Mouse (Mus musculus): ENCODE data around the gene Thsd4. TPM values are rescaled to one million over a fixed set of nuclear protein-coding genes. Genes with fewer than 3 reads are reported as not detected.

Gene Thsd4
- total RNA-seq, 2 experiments from 2014 or later = 4.3 to 5.6 TPM

GRCm38 (mm10) chr9:60458468-60458962 lies 63.3 kb downstream of the Thsd4 start:
- peak in 1 of 2 experiments; percentile 8 for DNase-seq (ENCODE audit: low spot score in 2 of 2)

- peak in 1 of 2 experiments; percentile 21 for DNase-seq (ENCODE audit: low spot score in 2 of 2)
These were observed 64.3 kb downstream of the Thsd4 start for GRCm38 (mm10) chr9:60457359-60458210.

- DNase-seq (ENCODE audit: low spot score in 2 of 2) = peak; percentile 17 to 29
These were observed 65.2 kb downstream of the Thsd4 start for GRCm38 (mm10) chr9:60456651-60457050.

- no peak for DNase-seq (ENCODE audit: low spot score in 2 of 2)
These were observed 67.3 kb downstream of the Thsd4 start for GRCm38 (mm10) chr9:60454406-60455076.

DNA sequence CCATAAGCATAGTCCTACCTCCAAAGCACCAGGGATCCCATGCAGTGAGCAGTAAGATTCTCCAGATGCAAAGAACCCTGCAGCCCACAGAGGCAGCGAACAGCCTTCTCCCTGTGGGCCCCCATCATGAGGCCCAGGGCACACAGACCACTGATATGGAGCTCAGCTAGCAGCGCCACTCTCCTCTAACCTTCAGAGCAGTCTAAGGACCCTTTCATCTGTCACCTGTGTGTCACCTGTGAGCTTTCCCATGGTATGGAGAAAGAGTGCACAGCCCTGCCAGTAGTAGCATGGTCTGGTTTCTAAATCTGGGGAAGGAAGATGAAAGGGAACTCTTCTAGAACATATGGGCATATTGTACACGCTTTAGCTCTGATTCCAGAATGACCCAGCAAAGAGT lies 72.3 kb downstream of the Thsd4 start:
- no peak for DNase-seq (ENCODE audit: low spot score in 2 of 2)

GRCm38 (mm10) chr9:60445821-60446220 lies 76.0 kb downstream of the Thsd4 start:
- no peak for DNase-seq (ENCODE audit: low spot score in 2 of 2)

GRCm38 (mm10) chr9:60441274-60441902 lies 80.5 kb downstream of the Thsd4 start:
- DNase-seq (ENCODE audit: low spot score in 2 of 2) = no peak

- DNase-seq (ENCODE audit: low spot score in 2 of 2) = no peak
These were observed 81.3 kb downstream of the Thsd4 start for GRCm38 (mm10) chr9:60440506-60440905.

DNA sequence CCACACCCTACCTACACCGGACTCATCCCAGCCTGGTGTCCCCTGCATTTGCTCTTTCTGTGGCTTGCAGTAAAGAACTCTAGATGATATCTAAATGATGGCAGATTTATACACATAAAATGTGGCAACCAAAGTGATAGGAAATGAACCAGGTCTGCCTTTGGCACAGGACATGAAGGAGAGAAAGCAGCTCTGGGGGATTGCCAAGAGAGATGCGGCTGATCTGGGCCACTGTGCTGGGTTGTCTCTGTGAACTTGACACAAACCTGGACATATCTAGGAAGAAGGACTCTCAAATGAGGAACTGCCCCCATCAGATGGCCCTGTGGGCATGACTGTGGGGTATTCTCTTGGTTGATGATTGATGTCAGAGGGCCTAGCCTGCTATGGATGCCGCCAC lies 85.6 kb downstream of the Thsd4 start:
- DNase-seq (ENCODE audit: low spot score in 2 of 2) = no peak

DNA sequence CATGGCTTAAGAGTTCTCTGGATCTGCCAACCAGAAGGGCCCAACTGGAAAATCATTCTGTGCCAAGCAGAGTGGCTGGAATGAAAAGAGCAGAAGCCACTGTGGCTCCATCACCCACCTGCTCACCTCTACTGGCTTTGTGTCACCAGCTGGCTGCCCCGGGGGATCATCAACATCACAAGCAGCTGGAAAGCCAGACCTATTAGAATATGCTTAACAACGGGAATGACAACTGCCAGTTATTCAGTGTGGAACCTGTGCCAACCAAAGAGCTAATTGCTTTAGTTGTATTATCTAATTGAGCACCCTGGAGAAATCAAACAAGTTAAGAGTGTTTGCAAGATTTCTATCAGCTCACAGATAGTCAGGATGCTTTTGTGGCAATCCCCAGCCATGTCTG lies 87.8 kb downstream of the Thsd4 start:
- DNase-seq (ENCODE audit: low spot score in 2 of 2) = no peak

DNA sequence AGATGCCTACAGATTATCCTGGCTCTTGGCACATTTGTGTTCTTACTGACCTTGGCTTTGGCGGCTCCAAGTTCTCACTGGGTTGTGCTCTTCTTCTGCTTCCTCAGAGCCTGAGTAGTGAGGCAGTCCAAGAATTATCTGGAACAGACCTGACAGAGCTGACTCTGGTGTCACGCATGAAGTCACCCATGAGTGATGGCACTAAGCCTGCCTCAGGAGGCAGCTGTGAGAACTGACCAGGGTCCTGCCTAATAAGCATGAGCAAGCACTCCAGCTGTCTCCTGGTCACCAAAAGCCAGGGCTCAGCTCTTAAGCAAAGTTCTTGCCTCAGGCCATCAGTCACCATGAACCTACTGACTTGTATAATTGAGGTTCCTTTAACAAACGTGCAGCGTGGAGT lies 89.9 kb downstream of the Thsd4 start:
- DNase-seq (ENCODE audit: low spot score in 2 of 2) = no peak

- DNase-seq (ENCODE audit: low spot score in 2 of 2) = no peak
These were observed 91.8 kb downstream of the Thsd4 start for GRCm38 (mm10) chr9:60430017-60430416.

- DNase-seq (ENCODE audit: low spot score in 2 of 2) = no peak
These were observed 107.6 kb downstream of the Thsd4 start for GRCm38 (mm10) chr9:60414076-60414755.

DNA sequence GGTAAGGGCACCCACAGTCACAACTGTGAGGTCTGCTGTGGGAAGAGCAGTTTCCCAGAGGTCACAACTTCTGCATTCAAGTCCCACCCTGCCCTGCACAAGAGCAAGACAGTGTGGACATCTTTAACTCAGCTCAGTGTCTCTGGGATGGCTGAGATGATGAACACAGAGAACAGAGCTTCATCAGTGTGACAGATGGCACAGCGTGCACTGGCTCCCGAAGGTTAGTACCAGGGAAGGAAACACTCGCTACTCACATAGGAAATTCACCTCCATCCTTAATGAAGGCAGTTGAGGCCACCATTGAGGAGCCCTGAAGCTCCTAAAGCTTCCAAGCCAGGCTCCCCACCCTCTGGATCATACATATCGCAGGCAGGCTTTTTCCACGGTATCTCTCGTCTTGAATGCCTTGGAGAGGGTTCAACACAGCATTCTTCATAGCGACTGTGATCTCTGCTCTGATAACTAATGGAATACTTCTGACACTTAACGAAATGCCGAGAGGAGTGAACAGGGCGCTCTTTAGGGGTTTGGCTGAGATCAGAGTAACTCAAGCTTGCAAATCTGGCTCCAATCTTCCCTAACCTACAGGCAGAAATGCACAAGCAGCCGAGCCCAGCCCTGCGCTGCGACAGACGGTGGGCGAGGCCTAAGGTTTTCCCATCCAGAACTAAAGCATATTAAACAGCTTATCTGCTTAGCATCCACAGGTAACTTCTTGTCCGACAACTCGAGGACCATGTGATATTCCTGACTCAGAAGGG lies 110.8 kb downstream of the Thsd4 start:
- DNase-seq (ENCODE audit: low spot score in 2 of 2) = no peak

GRCm38 (mm10) chr9:60407374-60407773 lies 114.5 kb downstream of the Thsd4 start:
- DNase-seq (ENCODE audit: low spot score in 2 of 2) = no peak

GRCm38 (mm10) chr9:60405777-60406176 lies 116.1 kb downstream of the Thsd4 start:
- no peak for DNase-seq (ENCODE audit: low spot score in 2 of 2)

GRCm38 (mm10) chr9:60402681-60403080 lies 119.2 kb downstream of the Thsd4 start:
- DNase-seq (ENCODE audit: low spot score in 2 of 2) = no peak

DNA sequence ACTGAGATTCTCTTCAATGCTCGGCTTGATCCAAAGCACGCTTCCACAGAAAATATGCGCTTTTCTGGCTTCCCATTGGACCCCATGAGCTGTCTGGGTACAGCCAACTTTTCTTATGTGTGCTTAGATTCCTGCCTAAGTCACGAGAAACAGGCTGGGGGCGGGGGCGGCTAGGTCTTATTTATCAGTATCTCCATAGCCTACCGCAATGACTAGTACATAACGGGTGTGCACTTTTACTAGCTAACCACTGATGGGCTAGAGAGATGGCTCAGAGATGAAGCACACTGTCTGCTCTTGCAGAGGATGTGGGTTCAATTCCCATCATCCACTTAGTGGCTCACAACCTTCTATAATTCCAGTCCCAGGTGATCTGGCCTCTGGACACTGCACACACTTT lies 121.8 kb downstream of the Thsd4 start:
- no peak for DNase-seq (ENCODE audit: low spot score in 2 of 2)

DNA sequence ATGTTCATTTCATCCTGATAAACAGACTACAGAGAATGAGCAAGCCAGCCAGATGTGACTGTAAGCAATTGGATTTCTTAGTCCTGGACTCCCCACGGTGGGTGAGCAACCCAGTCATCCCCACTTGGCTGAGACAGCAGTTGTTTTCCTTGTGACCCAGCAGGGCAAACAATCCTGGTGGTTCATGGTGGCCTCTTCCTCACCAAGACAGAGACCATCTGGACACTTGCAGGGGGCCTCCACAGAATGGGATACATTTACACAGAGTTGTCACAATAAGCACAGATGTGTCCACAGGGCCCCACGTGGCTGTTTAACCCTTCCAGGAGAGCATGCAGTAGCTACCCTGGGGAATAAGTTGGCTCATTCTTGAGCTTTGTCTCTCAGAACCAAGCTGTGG lies 123.8 kb downstream of the Thsd4 start:
- no peak for DNase-seq (ENCODE audit: low spot score in 2 of 2)

- no peak for DNase-seq (ENCODE audit: low spot score in 2 of 2)
These were observed 125.8 kb downstream of the Thsd4 start for GRCm38 (mm10) chr9:60396096-60396495.

DNA sequence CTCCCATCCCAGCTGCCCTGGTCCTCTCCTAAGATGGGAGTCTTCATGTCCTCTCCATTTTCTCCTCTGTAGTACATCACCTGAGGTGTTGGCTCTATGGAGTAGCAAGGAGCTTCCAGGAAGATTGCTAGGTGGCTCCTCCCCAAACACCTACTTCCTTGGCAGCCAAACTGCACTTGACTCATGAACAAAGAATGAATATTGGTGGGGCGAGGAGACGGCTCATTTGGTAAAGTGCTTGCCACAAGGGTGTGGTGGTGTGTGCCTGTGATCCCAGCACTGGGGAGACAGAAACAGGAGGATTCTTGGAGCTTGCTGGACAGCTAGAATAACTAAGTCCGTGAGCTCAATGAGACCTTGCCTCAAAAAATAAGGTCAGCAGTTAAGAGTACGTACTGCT lies 128.9 kb downstream of the Thsd4 start:
- DNase-seq (ENCODE audit: low spot score in 2 of 2) = no peak
